Mouse (Mus musculus): ENCODE data around the gene Cercam.
"Not testable (repeated sequence)": the region's sequence is repeated elsewhere in the genome, so short reads cannot be mapped to it uniquely, and the experiment has no call there.

The Cercam gene

DNA sequence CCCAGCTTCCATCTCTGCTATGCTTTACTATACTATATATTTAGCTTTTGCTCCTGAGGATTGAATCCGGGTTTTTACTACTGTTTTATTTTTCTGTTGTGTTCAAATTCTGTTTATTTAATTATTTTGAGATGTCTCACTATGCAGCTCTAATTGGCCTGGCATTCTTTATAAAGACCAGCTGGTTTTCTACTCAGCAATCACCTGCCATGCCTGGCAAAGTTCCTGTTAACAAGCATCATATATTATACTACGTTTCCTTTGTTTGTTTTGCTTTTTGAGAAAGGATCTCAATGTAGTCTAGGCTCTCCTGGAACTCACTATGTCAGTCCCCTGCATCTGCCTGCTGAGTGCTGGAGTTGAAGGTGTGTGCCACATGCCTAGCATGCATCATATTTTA lies 28.4 kb downstream of the Cercam start:
- no peak for DNase-seq (ENCODE audit: low read depth, low spot score)

DNA sequence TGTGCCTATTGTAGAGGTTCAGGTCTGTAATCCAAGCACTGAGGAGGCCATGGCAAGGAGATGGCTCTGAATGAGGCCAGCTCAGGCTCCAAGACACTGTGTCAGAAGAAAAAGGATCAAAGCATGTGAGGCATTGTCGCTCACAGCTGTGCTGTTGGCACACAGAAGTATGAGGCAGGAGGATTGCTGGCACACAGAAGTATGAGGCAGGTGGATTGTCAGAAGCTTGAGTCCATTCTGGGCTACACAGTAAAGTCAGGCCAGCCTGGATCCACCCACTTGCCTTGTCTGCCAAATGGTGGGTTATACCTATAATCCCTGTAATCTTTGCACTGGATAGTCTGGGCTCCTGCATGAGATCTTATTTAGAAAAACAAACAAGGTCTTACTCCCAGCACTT lies 29.1 kb downstream of the Cercam start:
- no peak for DNase-seq (ENCODE audit: low read depth, low spot score)

GRCm38 (mm10) chr2:29902194-29902593 lies 33.2 kb downstream of the Cercam start:
- no peak for DNase-seq (ENCODE audit: low read depth, low spot score)

DNA sequence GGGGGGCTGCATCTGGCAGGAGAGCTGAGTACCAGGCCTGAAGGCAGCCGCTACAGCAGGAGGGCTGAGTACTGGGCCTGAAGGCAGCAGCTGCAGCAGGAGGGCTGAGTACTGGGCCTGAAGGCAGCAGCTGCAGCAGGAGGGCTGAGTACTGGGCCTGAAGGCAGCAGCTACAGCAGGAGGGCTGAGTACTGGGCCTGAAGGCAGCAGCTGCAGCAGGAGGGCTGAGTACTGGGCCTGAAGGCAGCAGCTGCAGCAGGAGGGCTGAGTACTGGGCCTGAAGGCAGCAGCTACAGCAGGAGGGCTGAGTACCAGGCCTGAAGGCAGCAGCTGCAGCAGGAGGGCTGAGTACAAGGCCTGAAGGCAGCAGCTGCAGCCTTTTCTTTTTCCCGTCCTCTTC lies 39.2 kb downstream of the Cercam start:
- DNase-seq (ENCODE audit: low read depth, low spot score), result not testable (repeated sequence)

GRCm38 (mm10) chr2:29910042-29910441 lies 41.1 kb downstream of the Cercam start:
- no peak for DNase-seq (ENCODE audit: low read depth, low spot score)

GRCm38 (mm10) chr2:29917621-29918020 lies 48.7 kb downstream of the Cercam start:
- no peak for DNase-seq (ENCODE audit: low read depth, low spot score)

DNA sequence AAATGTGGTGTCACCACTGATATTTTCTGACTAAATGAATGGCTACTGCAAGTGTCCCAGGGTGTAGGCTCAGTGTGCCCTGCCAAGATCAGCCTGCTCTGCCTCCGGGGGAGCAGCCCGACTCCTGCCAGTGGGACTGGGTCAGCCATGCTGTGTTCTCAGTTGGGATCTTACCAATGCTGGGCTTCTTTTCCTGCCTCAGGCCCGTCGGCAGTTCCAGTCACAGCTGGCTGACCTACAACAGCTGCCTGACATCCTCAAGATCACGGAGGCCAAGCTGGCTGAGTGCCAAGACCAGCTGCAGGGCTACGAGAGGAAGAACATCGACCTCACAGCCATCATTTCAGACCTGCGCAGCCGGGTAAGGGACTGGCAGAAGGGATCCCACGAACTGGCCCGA lies 53.0 kb downstream of the Cercam start:
- peak; percentile 8 for DNase-seq (ENCODE audit: low read depth, low spot score)

GRCm38 (mm10) chr2:29926542-29926941 lies 57.6 kb downstream of the Cercam start:
- no peak for DNase-seq (ENCODE audit: low read depth, low spot score)

GRCm38 (mm10) chr2:29930506-29930905 lies 61.5 kb downstream of the Cercam start:
- DNase-seq (ENCODE audit: low read depth, low spot score), result no peak

GRCm38 (mm10) chr2:29931194-29931593 lies 62.2 kb downstream of the Cercam start:
- DNase-seq (ENCODE audit: low read depth, low spot score), result no peak

All from retina, postnatal 7 days (tissue).